Mouse (Mus musculus): ENCODE measurements around the gene Ercc4. TPM values are rescaled to one million over a fixed set of nuclear protein-coding genes. Genes with fewer than 3 reads are reported as not detected.

Gene Ercc4
- polyA plus RNA-seq (2017; shearing (Covaris generic)): 37.4 TPM

DNA sequence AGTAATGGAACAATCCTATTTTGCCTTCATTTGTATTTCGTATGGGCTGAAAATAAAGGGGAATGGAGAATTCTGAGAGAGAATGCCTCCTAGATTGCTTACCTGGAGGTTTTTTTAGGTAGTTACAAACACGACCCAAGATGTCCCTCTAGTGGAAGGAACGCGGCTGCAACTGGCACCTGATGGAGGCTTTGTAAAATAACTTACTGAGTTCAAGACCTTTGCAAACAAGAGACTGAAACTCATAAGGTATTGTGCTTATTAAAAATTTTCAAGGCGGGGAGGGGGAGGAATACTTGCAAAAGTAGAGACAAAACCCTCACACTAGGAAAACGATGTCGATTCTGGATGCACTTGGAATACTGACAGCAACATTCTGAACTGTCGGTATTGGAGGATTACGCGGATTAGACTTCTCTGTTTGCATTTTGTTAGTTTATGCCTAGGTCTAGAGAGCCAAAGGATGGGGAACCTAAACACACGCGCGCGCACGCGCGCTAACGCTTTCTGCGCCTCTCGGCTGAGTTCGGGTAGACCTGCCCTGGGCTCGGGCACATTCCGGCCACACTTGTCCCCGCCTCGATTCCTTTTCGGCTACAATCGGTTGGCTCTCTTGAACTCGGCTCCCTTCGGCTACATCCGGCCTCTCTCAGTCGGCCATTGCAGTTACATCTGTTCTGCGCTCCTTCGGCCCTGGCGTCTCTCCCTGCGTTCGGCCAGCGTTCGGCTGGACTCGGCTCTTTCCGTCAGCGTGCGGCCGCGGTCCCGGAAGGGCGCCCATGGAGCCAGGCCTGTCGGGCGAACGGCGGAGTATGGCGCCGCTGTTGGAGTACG is at the start of gene Ercc4:
Gene Ercc4, plus strand, starts transcription at position 529 of the 834 bp plus-strand sequence.

Other genes starting within 250 kb of the Ercc4 start
- 8.2 TPM for gene Mrtfb, start 146.8 kb downstream of the Ercc4 start, polyA plus RNA-seq (2017; shearing (Covaris generic))